Mouse (Mus musculus) urinary bladder, postnatal 14 days (tissue): Measurements from ENCODE around the gene Vmn2r120.
"Not testable (repeated sequence)": the region's sequence is repeated elsewhere in the genome, so short reads cannot be mapped to it uniquely, and the experiment has no call there.

Experiments used
- DNase-seq: peaks from one replicate; pipeline ENCODE4 v3.0.0; 2021; ENCODE audit warnings: low spot score

Vmn2r120 gene

DNA sequence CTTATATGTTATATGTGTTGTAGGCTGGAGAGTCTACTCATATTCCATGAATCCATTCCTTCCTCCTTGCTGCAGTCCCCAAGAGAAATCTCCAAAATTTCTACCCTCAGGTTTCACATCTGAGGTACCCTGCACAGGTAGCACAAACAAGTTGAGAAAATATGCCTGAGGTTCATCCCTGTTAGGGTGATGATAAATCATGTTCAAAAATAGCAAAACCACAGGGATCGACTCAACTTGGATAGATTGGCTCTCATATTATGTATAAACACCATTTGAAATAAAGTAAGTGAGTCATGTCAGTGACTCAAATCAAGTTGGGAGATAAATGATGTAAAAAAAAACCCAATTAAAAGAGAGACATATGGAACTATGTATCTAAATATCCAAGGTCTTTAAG is at the start of gene Vmn2r120:
TSS of gene Vmn2r120 (minus strand) at position 101 of the 400 bp plus-strand sequence.
- DNase-seq, result no peak

DNA sequence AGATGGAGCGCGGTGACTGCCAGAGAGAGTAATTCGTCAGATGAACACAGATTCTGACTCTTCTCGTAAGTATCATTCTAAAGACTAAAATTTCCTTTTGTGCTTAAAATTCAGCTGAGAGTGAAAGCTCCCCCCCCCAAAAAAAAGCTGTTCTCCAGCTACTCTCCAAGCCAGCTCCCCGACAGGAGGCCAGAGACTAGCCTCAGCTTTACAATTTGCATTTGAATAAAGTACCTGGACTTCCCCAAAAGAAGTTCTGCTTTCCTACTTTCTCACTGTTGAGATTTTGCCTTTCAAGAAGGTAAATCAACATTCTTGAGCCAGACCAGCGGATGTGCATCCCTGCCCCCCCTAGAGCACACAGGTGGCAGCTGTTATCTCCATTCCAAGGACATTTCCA is 42.0 kb upstream of the Vmn2r120 start:
- not testable (repeated sequence) for DNase-seq

DNA sequence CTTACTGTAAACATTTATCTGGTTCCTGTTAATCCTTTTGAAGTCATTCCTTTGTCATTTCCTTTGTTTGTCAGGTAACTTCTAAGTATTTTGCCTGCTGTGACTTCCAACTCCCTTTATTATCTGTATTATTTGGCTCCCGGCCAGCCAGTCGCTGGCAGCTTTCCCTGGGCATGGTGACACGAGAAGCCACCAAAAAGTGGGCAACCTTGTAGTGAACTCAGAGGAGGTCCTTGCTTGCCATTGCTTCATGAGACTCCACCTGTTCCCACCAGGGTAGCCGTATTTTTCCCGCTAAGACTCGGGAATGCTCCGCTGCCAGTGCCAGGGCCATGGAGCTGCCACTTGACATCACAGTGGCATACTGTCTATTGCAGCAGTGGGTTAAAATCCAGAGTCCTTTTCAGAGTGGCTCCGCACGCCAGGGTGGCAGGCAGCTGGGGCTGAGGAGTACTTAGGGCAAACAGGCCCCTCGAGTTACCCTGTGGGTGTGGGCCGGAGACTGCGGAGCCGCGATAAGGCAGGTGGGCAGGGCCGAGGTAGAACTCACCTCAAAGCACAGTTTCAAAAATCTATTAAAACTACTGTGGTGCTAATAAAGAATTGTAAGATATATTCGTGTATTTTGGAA is 28.9 kb upstream of the Vmn2r120 start:
- DNase-seq, result no peak
